Mouse (Mus musculus) lung, adult 2 months (tissue): ENCODE measurements around the gene Klhl29.
A peak's percentile ranks its signal among the peaks of the same experiment; 100 is the strongest.

Experiments used
- CTCF ChIP-seq: fragments of 200-500 bp; IDR thresholded peaks from 2 replicates; pipeline ENCODE4 v1.5.1; 2011; ENCODE audit warnings: mild to moderate bottlenecking, low read length, control low read depth; ENCODE audit not compliant: insufficient read depth
- POLR2A ChIP-seq: fragments of 200-500 bp; IDR thresholded peaks from 2 replicates; pipeline ENCODE4 v1.6.1; 2011; ENCODE audit warnings: low read depth, mild to moderate bottlenecking, control low read depth, low read length, borderline replicate concordance; ENCODE audit errors: extremely low read depth

DNA sequence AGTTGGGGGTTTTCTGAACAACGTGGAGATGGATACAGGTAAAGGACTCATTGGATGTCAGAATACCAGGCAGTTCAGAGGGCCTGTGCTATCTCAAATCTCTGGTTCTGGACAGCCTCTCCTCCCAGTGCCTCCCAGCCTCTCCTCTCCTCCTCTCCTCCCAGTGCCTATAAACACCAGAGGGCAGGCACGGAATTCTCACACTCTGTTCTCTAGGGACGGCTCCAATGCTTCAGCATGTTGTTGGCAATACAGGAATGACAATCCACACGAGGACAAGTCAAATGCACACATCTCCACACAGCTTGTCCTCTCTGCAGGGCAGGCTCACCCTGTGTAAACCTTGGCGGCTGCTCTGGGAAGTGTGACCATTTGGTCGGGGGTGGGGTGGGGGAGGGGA lies 128.0 kb downstream of the Klhl29 start:
- TF ChIP-seq POLR2A (no peak), CTCF (0 out of 2 replicates have a peak, but pooled peaks have one; percentile 4)
